Mouse (Mus musculus) kidney, adult 2 months (tissue): Measurements from ENCODE around the gene Ints11. TPM values are rescaled to one million over a fixed set of nuclear protein-coding genes. Genes with fewer than 3 reads are reported as not detected.

Experiments used
- DNase-seq: peaks from one replicate; pipeline ENCODE4 v3.0.0; 2021
- H3K27ac ChIP-seq: fragments of 200-500 bp; 2 replicates; pipeline ENCODE4 v1.5.1; 2012; ENCODE audit warnings: low read depth, low read length, control low read depth, inconsistent platforms; ENCODE audit not compliant: insufficient read depth
- H3K27me3 ChIP-seq: fragments of 200-500 bp; replicated peaks from 2 replicates; pipeline ENCODE4 v1.6.1; 2012; ENCODE audit warnings: mild to moderate bottlenecking, moderate library complexity, low read length, inconsistent platforms; ENCODE audit not compliant: control insufficient read depth, insufficient read depth
- H3K36me3 ChIP-seq: fragments of 200-500 bp; 2 replicates; pipeline ENCODE4 v1.6.1; 2012; ENCODE audit warnings: mild to moderate bottlenecking, moderate library complexity, low read length, inconsistent platforms; ENCODE audit not compliant: control insufficient read depth, insufficient read depth
- H3K4me1 ChIP-seq: fragments of 200-500 bp; 2 replicates; pipeline ENCODE4 v1.6.1; 2011; ENCODE audit warnings: low read length; ENCODE audit not compliant: control insufficient read depth, insufficient read depth
- H3K4me3 ChIP-seq: fragments of 200-500 bp; 2 replicates; pipeline ENCODE4 v1.5.1; 2011; ENCODE audit warnings: mild to moderate bottlenecking, low read depth, low read length, control low read depth; ENCODE audit not compliant: insufficient read depth
- CTCF ChIP-seq: fragments of 200-500 bp; conservative IDR thresholded peaks from 2 replicates; pipeline ENCODE4 v1.5.1; 2011; ENCODE audit warnings: low read depth, mild to moderate bottlenecking, control low read depth, low read length, moderate library complexity, mixed read lengths; ENCODE audit not compliant: insufficient read depth, insufficient read length
- POLR2A ChIP-seq: fragments of 200-500 bp; IDR thresholded peaks from one replicate; pipeline ENCODE4 v1.6.1; 2011; ENCODE audit warnings: low read depth, low read length, control low read depth
- WGBS: fragments of 180-500 bp; shearing (Covaris S2); methylation state at CpG from one replicate; pipeline ENCODE4 v1.1.7; 2018; 5-methylcytosine and 5-hydroxymethylcytosine counted together
- polyA plus RNA-seq: library from polyadenylated mRNA; depleted of rRNA; stranded (reverse); fragments of >200 nt; gene quantifications from 2 replicates; pipeline ENCODE4 v1.2.3, GENCODE M21; 2012

Ints11 gene
- polyA plus RNA-seq, 1 experiment, result 26.0 TPM

DNA sequence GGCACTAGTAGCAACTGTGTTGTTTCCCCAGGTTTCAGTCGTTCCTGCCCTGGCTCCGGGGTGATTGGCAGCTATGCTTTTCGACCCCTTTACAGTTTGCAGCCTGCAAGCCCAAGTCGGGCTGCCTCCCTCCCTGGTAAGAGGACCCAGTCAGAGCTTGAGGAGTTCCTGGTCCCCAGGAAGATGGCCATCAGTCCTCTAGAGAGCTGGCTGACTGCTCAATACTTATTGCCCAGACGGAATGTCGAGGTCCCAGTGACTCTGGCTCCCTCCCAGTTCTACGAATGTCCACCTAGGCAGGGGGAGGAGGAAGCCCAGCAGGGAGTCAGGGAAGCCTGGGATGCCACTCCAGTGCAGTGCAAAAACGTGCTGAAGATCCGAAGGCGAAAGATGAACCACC is 37.0 kb upstream of the Ints11 start:
- TF ChIP-seq POLR2A (no peak), CTCF (no peak)
- DNase-seq, result no peak
- Histone ChIP-seq H3K4me1 (peaks cover 13% of the 10 kb centered on the region; the same call in 1 of the 2 replicates), H3K36me3 (no peaks in the 10 kb centered on the region), H3K4me3 (peak overlapping the region; percentile 97), H3K27ac (no peak overlapping the region), H3K27me3 (no peaks in the 10 kb centered on the region)
- WGBS, result 35% methylated on average over 10 of the region's 10 CpGs

DNA sequence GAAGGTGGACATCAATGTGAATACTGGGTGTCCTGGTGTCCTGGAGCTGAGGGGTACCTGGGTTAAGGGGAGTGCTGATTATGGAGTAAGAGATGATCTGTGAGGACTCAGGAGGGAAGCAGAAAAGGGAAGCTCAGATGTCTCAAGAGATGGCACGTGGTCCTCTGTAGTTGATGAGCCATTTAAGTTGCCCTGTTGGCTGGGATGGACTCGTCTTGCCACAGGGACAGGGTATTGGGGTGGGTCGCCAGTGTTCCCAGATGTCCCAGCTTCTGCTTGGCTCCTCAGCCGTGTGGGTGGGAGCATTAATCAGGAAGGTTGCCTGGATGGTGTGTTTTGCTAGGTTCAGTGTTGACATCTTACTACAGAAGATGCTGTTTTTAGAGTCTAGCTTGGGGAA is 36.1 kb upstream of the Ints11 start:
- WGBS, result 79% methylated on average over 4 of the region's 4 CpGs
- Histone ChIP-seq H3K27ac (no peak overlapping the region), H3K4me3 (no peak overlapping the region), H3K4me1 (peaks cover 13% of the 10 kb centered on the region; the same call in 1 of the 2 replicates), H3K27me3 (no peaks in the 10 kb centered on the region), H3K36me3 (no peaks in the 10 kb centered on the region)
- no peak for DNase-seq
- TF ChIP-seq POLR2A, result no peak
- TF ChIP-seq CTCF, result no peak

DNA sequence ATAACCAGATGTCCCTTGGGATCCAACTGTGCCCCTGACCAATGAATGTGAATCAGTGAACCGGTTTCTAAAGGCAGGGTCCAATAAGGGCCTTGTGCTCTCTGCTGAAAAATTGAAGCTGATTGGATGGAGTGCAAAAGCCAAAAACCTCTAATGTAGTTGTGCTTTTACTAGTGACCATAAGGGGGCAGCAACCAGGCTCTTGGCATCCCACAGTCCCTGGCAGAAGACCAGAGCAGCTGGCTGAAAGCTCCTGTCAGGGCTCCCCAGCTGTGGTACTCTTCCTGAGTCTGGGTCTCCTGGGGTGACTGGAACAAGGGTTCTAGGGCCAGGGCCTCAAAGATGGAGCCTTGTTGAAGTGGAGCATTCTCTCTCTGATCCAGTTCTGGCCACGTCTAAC is 35.5 kb upstream of the Ints11 start:
- H3K4me1 ChIP-seq, result peaks cover 13% of the 10 kb centered on the region; the same call in 1 of the 2 replicates
- peak overlapping the region; percentile 57 for H3K27ac ChIP-seq
- no peak overlapping the region for H3K4me3 ChIP-seq
- no peaks in the 10 kb centered on the region for H3K27me3 ChIP-seq
- no peaks in the 10 kb centered on the region for H3K36me3 ChIP-seq
- DNase-seq, result peak; percentile 94
- TF ChIP-seq CTCF (peak; percentile 75), POLR2A (no peak)
- WGBS, result 20% methylated on average over 2 of the region's 2 CpGs

DNA sequence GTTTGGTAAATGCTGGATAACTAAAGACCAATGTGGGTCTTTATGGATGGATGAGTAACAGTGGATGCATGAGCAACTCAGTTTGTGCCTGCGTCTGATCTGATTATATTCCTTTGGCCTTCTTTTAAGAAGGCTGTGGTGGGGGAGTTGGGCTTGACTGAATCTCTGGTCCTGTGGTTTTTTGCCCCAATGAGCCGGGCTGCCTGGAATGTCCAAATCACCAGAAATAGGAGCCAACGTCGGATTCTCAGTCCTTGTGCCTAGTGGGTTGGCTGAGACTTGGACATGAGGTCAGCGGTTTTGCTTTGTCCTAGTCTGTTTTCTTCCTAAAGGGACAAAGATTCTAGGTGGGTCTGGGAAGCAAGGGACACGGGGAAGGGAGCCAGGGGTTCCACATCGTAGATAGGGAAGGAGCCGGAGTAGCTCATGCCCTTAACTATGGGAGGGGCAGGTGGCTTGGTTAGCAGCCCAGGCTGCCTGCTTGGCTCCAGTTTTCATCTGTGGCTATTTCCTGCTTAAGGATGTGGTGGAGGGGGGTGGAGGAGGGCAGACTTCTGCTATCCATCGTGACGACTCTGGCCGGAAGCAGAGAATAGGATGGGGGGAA is 31.8 kb upstream of the Ints11 start:
- Histone ChIP-seq H3K27me3 (no peaks in the 10 kb centered on the region), H3K4me1 (peaks cover 19% of the 10 kb centered on the region), H3K27ac (peak overlapping the region; percentile 77), H3K36me3 (no peaks in the 10 kb centered on the region), H3K4me3 (no peak overlapping the region)
- no peak for TF ChIP-seq POLR2A
- no peak for TF ChIP-seq CTCF
- WGBS, result 58% methylated on average over 11 of the region's 11 CpGs
- DNase-seq, result peak; percentile 74

DNA sequence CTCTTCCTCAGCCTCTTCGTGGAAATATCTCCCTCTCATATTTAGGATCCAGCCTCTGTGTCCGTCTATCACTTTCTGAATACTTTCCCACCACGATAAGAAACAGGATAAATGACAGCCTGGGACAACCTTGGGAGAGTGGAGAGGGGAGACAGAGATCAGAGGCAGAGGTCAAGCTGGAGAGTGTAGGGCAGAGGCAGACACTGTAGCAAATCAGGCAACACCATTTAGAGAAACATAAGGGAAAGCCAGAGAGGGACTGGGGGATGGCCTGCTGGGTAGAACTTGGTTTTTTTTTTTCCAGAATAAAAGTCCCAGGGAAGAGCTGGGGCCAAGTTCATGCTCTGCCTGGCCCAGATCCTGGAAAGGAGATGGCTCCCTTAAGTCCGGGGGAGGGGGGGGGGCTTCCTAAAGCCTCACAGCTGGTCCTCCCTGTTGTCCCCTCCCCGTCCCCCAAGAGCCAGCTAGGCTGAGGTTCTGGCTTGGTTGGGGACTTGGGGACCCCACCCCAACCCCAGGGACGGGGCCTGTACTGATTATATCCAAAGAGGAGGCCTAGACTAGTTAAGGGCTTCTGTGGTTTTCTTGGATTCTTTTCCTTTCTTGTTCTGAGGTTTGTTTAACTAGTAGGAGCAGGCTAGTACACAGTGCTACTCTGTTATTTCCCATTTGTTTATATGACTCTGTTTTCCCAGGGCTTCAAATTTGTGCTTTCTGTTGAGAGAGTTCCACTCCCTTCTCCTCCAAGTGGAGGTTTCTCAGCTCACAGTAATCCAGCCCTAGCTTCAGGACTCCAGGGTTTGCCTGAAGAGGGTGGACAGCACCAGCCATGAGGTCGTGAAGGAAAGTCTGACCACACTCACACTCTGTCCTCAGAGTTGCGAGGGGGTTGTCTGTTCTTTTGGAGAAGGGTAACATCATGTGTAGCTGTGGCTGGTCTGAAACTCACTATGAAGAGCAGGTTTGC is 30.9 kb upstream of the Ints11 start:
- Histone ChIP-seq H3K4me1 (peaks cover 19% of the 10 kb centered on the region), H3K27me3 (no peaks in the 10 kb centered on the region), H3K4me3 (no peak overlapping the region), H3K36me3 (no peaks in the 10 kb centered on the region), H3K27ac (peak overlapping the region; percentile 77)
- TF ChIP-seq CTCF, result no peak
- TF ChIP-seq POLR2A, result no peak
- 65% methylated on average over 8 of the region's 8 CpGs for WGBS
- no peak for DNase-seq

DNA sequence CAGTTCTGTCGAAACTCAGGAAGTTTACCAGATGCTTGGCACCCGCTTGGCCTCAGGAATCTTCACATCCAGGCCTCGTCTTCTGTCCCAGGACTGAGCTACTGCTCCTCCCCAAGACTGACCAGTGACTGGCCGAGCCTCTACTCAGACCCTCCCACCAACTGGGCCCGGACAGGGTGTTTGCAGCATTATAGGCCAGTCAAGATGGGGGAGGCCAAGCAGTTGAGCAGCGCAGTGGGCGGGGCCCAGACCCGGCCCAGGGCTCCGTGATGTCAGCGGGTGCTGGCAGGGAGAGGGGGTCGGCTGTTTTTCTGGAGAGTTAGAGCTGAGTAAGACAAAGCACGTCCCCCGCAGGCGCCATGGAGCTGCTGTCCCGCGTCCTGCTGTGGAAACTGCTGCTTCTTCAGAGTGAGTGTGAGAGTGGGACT is 29.8 kb upstream of the Ints11 start, which contains the start of gene Mxra8:
Mxra8 (plus strand) TSS at position 198 of the 428 bp plus-strand sequence.
- Histone ChIP-seq H3K27me3 (no peaks in the 10 kb centered on the region), H3K36me3 (no peaks in the 10 kb centered on the region), H3K27ac (peak within 1 kb of the TSS; percentile 91), H3K4me3 (peak within 1 kb of the TSS; percentile 73), H3K4me1 (peaks cover 19% of the 10 kb centered on the region)
- TF ChIP-seq POLR2A, result peak; percentile 14
- TF ChIP-seq CTCF, result no peak
- DNase-seq, result peak; percentile 91
- 29% methylated on average over 16 of the region's 16 CpGs for WGBS
